Mouse (Mus musculus) liver, adult 2 months (tissue): ENCODE data around the gene Inafm1. TPM values are rescaled to one million over a fixed set of nuclear protein-coding genes. Genes with fewer than 3 reads are reported as not detected.

ENCODE experiments used
- DNase-seq: peaks from one replicate; pipeline ENCODE4 v3.0.0-alpha.2; 2011; ENCODE audit warnings: low read depth, low spot score; ENCODE audit errors: extremely low read depth
- H3K27ac ChIP-seq: fragments of 200-500 bp; replicated peaks from 2 replicates; pipeline ENCODE4 v1.5.1; 2012; ENCODE audit warnings: low read depth, mild to moderate bottlenecking, control low read depth, inconsistent platforms, low read length; ENCODE audit not compliant: insufficient read depth
- H3K27me3 ChIP-seq: fragments of 200-500 bp; 2 replicates; pipeline ENCODE4 v1.6.1; 2012; ENCODE audit warnings: mild to moderate bottlenecking, moderate library complexity, low read length, inconsistent platforms; ENCODE audit not compliant: control insufficient read depth, insufficient read depth
- H3K36me3 ChIP-seq: fragments of 200-500 bp; 2 replicates; pipeline ENCODE4 v1.6.1; 2012; ENCODE audit warnings: low read length, inconsistent platforms; ENCODE audit not compliant: control insufficient read depth, insufficient read depth
- H3K4me1 ChIP-seq: fragments of 200-500 bp; 2 replicates; pipeline ENCODE4 v1.6.1; 2011; ENCODE audit warnings: low read length; ENCODE audit not compliant: control insufficient read depth, insufficient read depth
- H3K4me3 ChIP-seq: fragments of 200-500 bp; 2 replicates; pipeline ENCODE4 v1.5.1; 2011; ENCODE audit warnings: low read depth, mild to moderate bottlenecking, control low read depth, low read length, moderate library complexity; ENCODE audit not compliant: insufficient read depth
- H3K79me2 ChIP-seq: fragments of 200-500 bp; 2 replicates; pipeline ENCODE4 v1.6.1; 2012; ENCODE audit warnings: inconsistent platforms, mild to moderate bottlenecking, low read length, moderate library complexity; ENCODE audit not compliant: control insufficient read depth, insufficient read depth
- H3K9ac ChIP-seq: fragments of 200-500 bp; 2 replicates; pipeline ENCODE4 v1.6.1; 2012; ENCODE audit warnings: low read depth, mild to moderate bottlenecking, control low read depth, inconsistent platforms, low read length
- CTCF ChIP-seq: fragments of 200-500 bp; IDR thresholded peaks from 2 replicates; pipeline ENCODE4 v1.5.1; 2011; ENCODE audit warnings: low read depth, low read length, control low read depth
- POLR2A ChIP-seq: fragments of 200-500 bp; IDR thresholded peaks from 2 replicates; pipeline ENCODE4 v1.6.1; 2011; ENCODE audit warnings: low read length, control low read depth; ENCODE audit not compliant: insufficient read depth; ENCODE audit errors: extremely low read depth
- WGBS: fragments of 180-500 bp; shearing (Covaris S2); methylation state at CpG from one replicate; pipeline ENCODE4 v1.1.7; 2018; 5-methylcytosine and 5-hydroxymethylcytosine counted together
- polyA plus RNA-seq: library from polyadenylated mRNA; depleted of rRNA; stranded (reverse); fragments of >200 nt; gene quantifications from 2 replicates; pipeline ENCODE4 v1.2.3, GENCODE M21; 2012
- total RNA-seq: library from RNA; depleted of rRNA; stranded (reverse); fragments of >200 nt; gene quantifications from 2 replicates; pipeline ENCODE4 v1.2.3, GENCODE M21; 2014

Inafm1 gene
- total and polyA plus RNA-seq, 2 experiments: 1.9 to 8.8 TPM

GRCm38 (mm10) chr7:16286026-16286961 is 12.9 kb upstream of the Inafm1 start, which contains the start of gene Ccdc9:
Ccdc9 (minus strand) TSS chr7:16286795.
- DNase-seq: peak; percentile 88
- WGBS: 1% methylated on average over 69 of the region's 70 CpGs
- Histone ChIP-seq H3K4me3 (peak within 1 kb of the TSS; percentile 76), H3K79me2 (no peaks in the 10 kb centered on the region), H3K27me3 (no peaks in the 10 kb centered on the region), H3K27ac (peak within 1 kb of the TSS; percentile 62), H3K4me1 (peaks cover 3% of the 10 kb centered on the region; the same call in 1 of the 2 replicates), H3K36me3 (peaks cover 9% of the 10 kb centered on the region; the same call in 1 of the 2 replicates), H3K9ac (peak within 1 kb of the TSS; percentile 92)
- TF ChIP-seq POLR2A (0 out of 2 replicates have a peak, but pooled peaks have one; percentile 31), CTCF (no peak)

GRCm38 (mm10) chr7:16285450-16286025 is 12.1 kb upstream of the Inafm1 start:
- Histone ChIP-seq H3K36me3 (peaks cover 9% of the 10 kb centered on the region; the same call in 1 of the 2 replicates), H3K4me1 (peaks cover 3% of the 10 kb centered on the region; the same call in 1 of the 2 replicates), H3K27ac (peak overlapping the region; percentile 56), H3K79me2 (no peaks in the 10 kb centered on the region), H3K9ac (peak overlapping the region; percentile 28; the same call in 1 of the 2 replicates), H3K27me3 (no peaks in the 10 kb centered on the region), H3K4me3 (peak overlapping the region; percentile 36)
- WGBS: 3% methylated on average over 14 of the region's 14 CpGs
- TF ChIP-seq CTCF: no peak
- no peak for TF ChIP-seq POLR2A
- peak; percentile 82 for DNase-seq

- peaks cover 3% of the 10 kb centered on the region; the same call in 1 of the 2 replicates for H3K4me1 ChIP-seq
- no peak for TF ChIP-seq POLR2A
- no peak for TF ChIP-seq CTCF
- peaks cover 9% of the 10 kb centered on the region; the same call in 1 of the 2 replicates for H3K36me3 ChIP-seq
- WGBS: 51% methylated on average over 9 of the region's 9 CpGs
- H3K9ac ChIP-seq: no peak overlapping the region
- H3K27ac ChIP-seq: no peak overlapping the region
- no peaks in the 10 kb centered on the region for H3K79me2 ChIP-seq
- DNase-seq: no peak
- no peak overlapping the region for H3K4me3 ChIP-seq
- no peaks in the 10 kb centered on the region for H3K27me3 ChIP-seq
Measured at GRCm38 (mm10) chr7:16284904-16285303, 11.5 kb upstream of the Inafm1 start.

GRCm38 (mm10) chr7:16284001-16284400 is 10.6 kb upstream of the Inafm1 start:
- Histone ChIP-seq H3K27me3 (no peaks in the 10 kb centered on the region), H3K4me3 (no peak overlapping the region), H3K4me1 (peaks cover 3% of the 10 kb centered on the region; the same call in 1 of the 2 replicates), H3K79me2 (no peaks in the 10 kb centered on the region), H3K27ac (no peak overlapping the region), H3K9ac (no peak overlapping the region), H3K36me3 (peaks cover 9% of the 10 kb centered on the region; the same call in 1 of the 2 replicates)
- DNase-seq: no peak
- WGBS: 94% methylated on average over 8 of the region's 8 CpGs
- no peak for TF ChIP-seq CTCF
- no peak for TF ChIP-seq POLR2A

GRCm38 (mm10) chr7:16282334-16282733 is 8.9 kb upstream of the Inafm1 start:
- Histone ChIP-seq H3K27me3 (no peaks in the 10 kb centered on the region), H3K9ac (no peak overlapping the region), H3K27ac (no peak overlapping the region), H3K4me3 (no peak overlapping the region), H3K4me1 (no peaks in the 10 kb centered on the region), H3K36me3 (peaks cover 9% of the 10 kb centered on the region; the same call in 1 of the 2 replicates), H3K79me2 (no peaks in the 10 kb centered on the region)
- DNase-seq: no peak
- no peak for TF ChIP-seq CTCF
- TF ChIP-seq POLR2A: no peak
- WGBS: 96% methylated on average over 13 of the region's 13 CpGs
